Mouse (Mus musculus) cerebellum, adult 11 months (tissue): Measurements from ENCODE around the gene Adam15.

ENCODE experiments used
- DNase-seq: peaks from one replicate; pipeline ENCODE4 v3.0.0; 2022

The Adam15 gene

GRCm38 (mm10) chr3:89349869-89350501, at the start of gene Adam15:
TSS of gene Adam15 (minus strand) at chr3:89349996.
- peak; percentile 93 for DNase-seq

- no peak for DNase-seq
Observed at GRCm38 (mm10) chr3:89396654-89397005, 46.8 kb upstream of the Adam15 start.

GRCm38 (mm10) chr3:89395806-89396653, 46.2 kb upstream of the Adam15 start:
- peak; percentile 65 for DNase-seq

DNA sequence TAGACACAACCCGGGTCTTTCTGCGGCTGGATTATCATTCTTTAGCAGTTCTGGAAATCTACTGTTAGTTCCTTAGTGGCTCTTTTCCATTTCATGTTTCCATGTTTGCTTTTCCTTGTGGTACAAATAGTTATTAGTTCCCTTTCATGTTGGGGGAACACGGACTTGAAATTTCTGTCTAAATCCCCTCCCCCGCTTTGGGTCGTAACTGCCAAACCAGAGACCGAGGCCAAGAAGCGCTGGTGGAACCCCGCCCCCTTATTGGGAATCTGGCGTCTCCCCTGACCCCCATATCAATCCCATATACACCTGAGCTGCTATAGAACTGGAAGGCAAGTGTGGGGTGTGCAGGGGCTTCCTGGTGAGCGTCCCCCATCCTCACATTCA, 45.6 kb upstream of the Adam15 start:
- DNase-seq, result no peak

DNA sequence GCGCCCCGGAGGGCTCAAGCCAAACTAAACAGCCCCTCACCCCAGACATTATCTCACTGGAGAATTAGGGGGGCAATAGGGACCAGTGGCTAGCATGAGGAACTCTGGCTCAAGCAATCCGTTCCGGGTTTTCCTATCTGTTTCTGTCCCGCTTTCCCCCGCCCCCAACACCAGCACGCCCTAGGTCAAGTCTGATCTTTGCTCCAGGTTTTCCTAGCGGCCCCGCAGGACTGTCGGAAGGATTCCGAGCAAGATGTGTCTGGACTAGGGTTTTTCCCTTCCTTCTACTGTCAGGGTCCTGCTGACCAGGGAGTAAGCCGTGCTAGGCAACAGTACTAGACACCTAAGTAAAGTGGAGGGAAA, 45.1 kb upstream of the Adam15 start:
- DNase-seq, result peak; percentile 84

DNA sequence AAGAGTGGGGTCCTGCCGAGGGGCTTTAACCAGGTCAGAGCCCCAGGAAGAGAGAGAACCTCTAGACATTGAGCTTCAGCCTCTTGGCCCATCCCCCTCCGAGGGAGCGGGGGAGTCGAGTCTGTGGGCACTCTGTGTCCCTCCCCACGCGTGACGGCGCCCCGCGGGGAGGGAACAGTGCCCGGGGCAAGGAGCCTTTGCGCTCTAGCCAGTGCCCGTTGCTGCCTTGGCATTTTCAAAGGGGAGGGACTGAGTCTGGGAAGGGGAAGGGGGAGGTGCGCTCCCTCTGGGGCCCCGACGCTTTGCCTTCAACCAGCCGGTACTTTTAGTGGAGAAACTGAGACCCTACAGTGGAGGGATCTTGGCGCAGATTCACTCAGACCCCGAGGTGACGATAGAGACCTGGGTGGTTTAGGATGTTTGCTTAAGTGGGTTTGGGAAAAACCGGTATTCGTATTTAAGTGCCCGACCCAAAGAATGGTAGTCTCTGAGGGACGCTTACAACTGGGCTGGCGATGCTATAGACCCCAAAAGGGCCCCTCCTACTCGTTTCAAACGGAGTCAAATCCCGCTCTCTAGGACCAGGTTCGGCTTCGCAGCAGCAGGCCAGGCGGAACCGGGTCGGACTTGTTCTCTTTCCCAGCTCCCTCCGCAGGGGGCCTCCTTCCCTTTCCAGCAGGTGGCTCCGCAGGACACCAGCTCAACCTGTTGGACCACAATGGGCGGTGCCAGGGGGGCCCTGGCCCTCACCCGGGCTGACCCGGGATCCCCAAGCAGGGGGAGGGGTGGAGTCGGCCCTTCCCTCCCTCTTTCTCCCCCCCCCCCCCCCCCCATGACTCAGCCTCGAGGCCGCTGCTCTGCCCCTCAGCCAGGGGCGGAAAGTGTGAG, 44.5 kb upstream of the Adam15 start, which contains the start of gene Zbtb7b:
Zbtb7b (minus strand) TSS at position 771 of the 888 bp plus-strand sequence.
- DNase-seq, result peak; percentile 87

DNA sequence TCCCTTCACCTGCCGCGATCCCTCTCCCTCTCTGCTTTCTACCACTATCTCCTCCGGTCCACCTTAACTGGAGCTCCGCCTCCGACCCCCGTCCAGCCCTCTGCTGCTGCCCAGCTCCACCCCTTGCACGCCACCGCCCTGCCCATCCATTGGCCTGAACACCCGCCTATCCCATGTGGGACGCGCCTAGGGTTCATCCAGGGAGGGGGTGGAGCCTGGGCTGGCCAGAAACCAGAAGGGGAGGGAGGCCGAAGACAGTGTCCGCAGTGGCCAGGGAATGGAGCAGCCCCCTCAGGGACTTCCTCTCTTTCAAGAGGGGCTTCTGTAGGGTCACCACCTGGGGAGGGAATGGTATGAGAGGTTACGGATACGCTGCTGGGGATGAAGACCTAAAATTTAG, 43.8 kb upstream of the Adam15 start:
- peak; percentile 99 for DNase-seq

- peak; percentile 59 for DNase-seq
Observed at GRCm38 (mm10) chr3:89392871-89393311, 43.1 kb upstream of the Adam15 start.

DNA sequence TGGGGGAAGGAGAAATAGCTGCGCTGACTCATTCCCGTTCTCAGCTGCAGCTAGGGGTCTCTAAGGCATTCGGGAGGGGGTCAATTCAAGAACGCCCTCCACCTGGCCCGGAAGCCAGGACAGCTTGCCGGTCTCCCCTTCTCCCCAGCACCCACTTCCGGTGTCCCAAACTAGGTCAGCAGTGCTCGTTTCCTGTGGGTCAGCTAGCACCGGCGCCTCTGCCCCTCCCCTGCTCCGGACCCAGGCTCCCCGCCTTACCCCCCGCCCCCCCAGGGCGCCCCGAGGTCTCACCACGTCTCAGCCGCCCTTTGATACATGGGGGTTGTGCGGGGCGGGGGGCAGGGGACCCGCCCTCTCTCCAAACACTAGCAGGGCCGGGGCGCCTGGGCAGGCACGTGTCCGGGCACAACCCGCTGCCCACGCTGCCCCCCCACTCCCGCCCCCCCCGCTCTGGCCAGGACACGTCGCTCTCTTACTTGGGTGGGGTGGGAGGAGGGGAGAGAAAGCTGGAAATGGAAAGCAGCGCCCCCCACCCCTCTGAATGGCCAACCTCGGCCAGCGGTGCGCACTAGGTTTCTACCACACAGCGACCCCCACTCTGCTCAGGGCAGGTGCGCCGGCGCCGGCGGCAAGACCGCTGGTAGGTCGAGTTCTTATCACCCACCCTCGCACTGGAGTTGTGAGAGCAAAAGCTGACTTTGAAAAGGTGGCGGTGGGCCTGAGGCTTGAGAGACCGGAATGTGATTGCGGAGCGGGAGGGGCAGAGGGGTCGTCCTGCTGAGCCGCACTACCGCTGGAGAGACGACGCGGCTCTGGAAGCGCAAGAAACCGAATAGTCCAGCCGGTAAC, 42.1 kb upstream of the Adam15 start:
- peak; percentile 61 for DNase-seq

GRCm38 (mm10) chr3:89390699-89391662, 41.2 kb upstream of the Adam15 start:
- peak; percentile 57 for DNase-seq

GRCm38 (mm10) chr3:89390111-89390515, 40.3 kb upstream of the Adam15 start:
- DNase-seq, result no peak

- DNase-seq, result no peak
Observed at GRCm38 (mm10) chr3:89388901-89389740, 39.3 kb upstream of the Adam15 start.

DNA sequence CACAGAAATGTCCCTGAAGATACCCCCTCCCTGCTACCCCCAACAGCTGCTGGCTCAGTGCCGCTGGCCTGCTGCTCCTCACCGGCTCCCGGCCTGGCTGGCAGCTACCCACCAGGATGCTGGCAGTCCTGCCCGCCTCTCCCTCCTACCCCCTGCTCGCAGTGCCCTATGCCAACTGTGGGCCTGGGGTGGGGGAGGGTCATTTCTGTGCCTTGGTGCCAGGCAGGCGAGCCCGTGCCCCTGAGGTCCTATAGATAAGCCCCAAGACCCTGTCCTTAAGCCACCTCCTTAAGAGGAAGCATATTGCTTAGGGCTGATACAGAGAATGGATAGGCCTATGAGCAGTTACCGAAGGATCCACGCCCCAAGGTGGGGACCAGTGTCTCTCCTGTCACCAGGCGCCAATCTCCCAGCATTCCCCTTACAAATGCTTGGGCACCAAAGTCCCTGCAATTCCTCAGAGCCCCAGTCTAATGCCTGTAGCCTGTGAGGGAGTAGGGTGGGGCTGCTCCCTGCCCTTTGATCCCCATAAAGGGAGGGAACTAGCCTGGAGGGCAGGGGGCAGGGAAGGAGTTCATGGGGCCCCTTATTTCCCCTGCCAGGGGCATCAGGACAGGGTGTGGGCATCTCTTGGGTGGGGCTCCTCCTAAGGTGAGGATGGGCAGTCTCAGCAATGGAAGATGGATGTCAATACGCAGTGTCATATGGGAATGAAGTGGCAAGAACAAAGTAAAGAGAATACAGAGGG, 38.5 kb upstream of the Adam15 start:
- peak; percentile 52 for DNase-seq

DNA sequence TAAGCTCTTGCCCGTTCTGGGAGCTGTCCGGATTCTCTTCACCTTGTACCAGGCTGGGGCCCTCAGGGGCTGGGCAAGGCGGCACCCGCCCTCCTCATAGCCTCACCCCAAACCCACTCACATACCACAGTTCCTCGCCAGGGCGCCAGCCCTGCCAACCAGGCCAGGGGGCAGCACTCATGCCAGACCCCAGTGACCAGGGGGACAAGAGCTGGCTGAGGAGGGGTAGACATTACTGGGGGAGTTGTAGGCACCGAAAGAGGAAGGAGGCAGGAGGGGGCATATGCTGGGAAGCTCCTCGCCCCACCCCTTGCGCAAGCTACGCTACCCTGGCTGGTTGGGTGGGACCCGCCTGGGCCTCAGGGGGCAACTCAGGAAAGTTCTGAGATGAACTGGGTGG, 37.8 kb upstream of the Adam15 start:
- DNase-seq, result no peak

GRCm38 (mm10) chr3:89386438-89387420, 36.9 kb upstream of the Adam15 start:
- no peak for DNase-seq

GRCm38 (mm10) chr3:89385451-89385850, 35.7 kb upstream of the Adam15 start:
- no peak for DNase-seq

GRCm38 (mm10) chr3:89384331-89385076, 34.7 kb upstream of the Adam15 start:
- no peak for DNase-seq
